Mouse (Mus musculus) MEL (cell line): Measurements from ENCODE around the gene Gsk3b. TPM values are rescaled to one million over a fixed set of nuclear protein-coding genes. Genes with fewer than 3 reads are reported as not detected.
"Not testable (repeated sequence)": the region's sequence is repeated elsewhere in the genome, so short reads cannot be mapped to it uniquely, and the experiment has no call there.

Source experiments
- DNase-seq: peaks from one replicate; pipeline ENCODE4 v3.0.0; 2011; ENCODE audit warnings: low read depth, low spot score
- H3K27ac ChIP-seq: 2 replicates; pipeline ENCODE4 v1.5.1; 2012; ENCODE audit warnings: low read depth, mild to moderate bottlenecking, control low read depth, low read length, moderate library complexity; ENCODE audit not compliant: control insufficient read depth
- H3K27me3 ChIP-seq, 2 experiments: fragments of 150-350 bp in 1 of 2; sonication (generic) in 1 of 2; 2 replicates each; pipeline ENCODE4 v1.6.1; 2012; ENCODE audit warnings: low read length in 2 of 2, mild to moderate bottlenecking in 2 of 2, improper control_type of control experiment in 1 of 2, moderate library complexity in 1 of 2; ENCODE audit not compliant: insufficient read depth in 2 of 2, control insufficient read depth in 1 of 2
- H3K36me3 ChIP-seq, 2 experiments: 2 replicates each; pipeline ENCODE4 v1.6.1; 2012 to 2014; ENCODE audit warnings: low read length in 2 of 2, improper control_type of control experiment in 1 of 2, inconsistent platforms in 1 of 2, mild to moderate bottlenecking in 1 of 2; ENCODE audit not compliant: insufficient read depth in 2 of 2, control insufficient read depth in 1 of 2
- H3K4me1 ChIP-seq, 2 experiments: fragments of 150-350 bp in 1 of 2; sonication (generic) in 1 of 2; 2 replicates each; pipeline ENCODE4 v1.6.1; 2012; ENCODE audit warnings: low read length in 2 of 2, improper control_type of control experiment in 1 of 2, mild to moderate bottlenecking in 1 of 2; ENCODE audit not compliant: insufficient read depth in 2 of 2, control insufficient read depth in 1 of 2
- H3K4me3 ChIP-seq, 2 experiments: fragments of 150-350 bp in 1 of 2; sonication (generic) in 1 of 2; 2 replicates each; pipeline ENCODE4 v1.5.1; 2012; ENCODE audit warnings: low read depth in 2 of 2, low read length in 2 of 2, mild to moderate bottlenecking in 2 of 2, moderate library complexity in 2 of 2, control low read depth in 1 of 2, improper control_type of control experiment in 1 of 2; ENCODE audit not compliant: control insufficient read depth in 1 of 2, insufficient read depth in 1 of 2
- H3K79me2 ChIP-seq: 2 replicates; pipeline ENCODE4 v1.6.1; 2012; ENCODE audit warnings: mild to moderate bottlenecking, low read length, moderate library complexity; ENCODE audit not compliant: control insufficient read depth, poor library complexity, insufficient read depth
- H3K9ac ChIP-seq: 2 replicates; pipeline ENCODE4 v1.6.1; 2012; ENCODE audit warnings: low read depth, mild to moderate bottlenecking, control low read depth, low read length, moderate library complexity; ENCODE audit not compliant: control insufficient read depth, poor library complexity, severe bottlenecking
- H3K9me3 ChIP-seq: fragments of 150-350 bp; sonication (generic); replicated peaks from 2 replicates; pipeline ENCODE4 v1.6.1; 2012; ENCODE audit warnings: mild to moderate bottlenecking, low read length, improper control_type of control experiment, moderate library complexity; ENCODE audit not compliant: insufficient read depth
- ETS1 ChIP-seq: IDR thresholded peaks from 2 replicates; pipeline ENCODE4 v1.6.1; 2012; ENCODE audit warnings: low read depth, mild to moderate bottlenecking, inconsistent platforms, low read length, improper control_type of control experiment, moderate library complexity
- GATA1 ChIP-seq: IDR thresholded peaks from 2 replicates; pipeline ENCODE4 v1.6.1; 2011; ENCODE audit warnings: low read depth, low read length, improper control_type of control experiment
- MAX ChIP-seq: IDR thresholded peaks from 2 replicates; pipeline ENCODE4 v1.6.1; 2011; ENCODE audit warnings: low read length, improper control_type of control experiment
- MXI1 ChIP-seq: IDR thresholded peaks from 2 replicates; pipeline ENCODE4 v1.6.1; 2011; ENCODE audit warnings: mild to moderate bottlenecking, low read depth, low read length, improper control_type of control experiment
- MYC ChIP-seq: IDR thresholded peaks from 2 replicates; pipeline ENCODE4 v1.6.1; 2011; ENCODE audit warnings: low read depth, mild to moderate bottlenecking, low read length, improper control_type of control experiment, moderate library complexity
- POLR2A ChIP-seq, 2 experiments: IDR thresholded peaks; 2 replicates each; pipeline ENCODE4 v1.6.1; 2011 to 2012; ENCODE audit warnings: low read length in 2 of 2, mild to moderate bottlenecking in 2 of 2, control low read depth in 1 of 2, improper control_type of control experiment in 1 of 2, low read depth in 1 of 2, moderate library complexity in 1 of 2; ENCODE audit not compliant: control insufficient read depth in 1 of 2, insufficient read depth in 1 of 2, poor library complexity in 1 of 2
- RAD21 ChIP-seq: IDR thresholded peaks from 2 replicates; pipeline ENCODE4 v1.6.1; 2011; ENCODE audit warnings: mild to moderate bottlenecking, low read depth, low read length, improper control_type of control experiment
- RCOR1 ChIP-seq: IDR thresholded peaks from 2 replicates; pipeline ENCODE4 v1.6.1; 2012; ENCODE audit warnings: low read depth, mild to moderate bottlenecking, inconsistent platforms, low read length, improper control_type of control experiment
- TCF12 ChIP-seq: IDR thresholded peaks from 2 replicates; pipeline ENCODE4 v1.6.1; 2014; ENCODE audit warnings: low read depth, mild to moderate bottlenecking, inconsistent platforms, low read length, improper control_type of control experiment, moderate library complexity
- UBTF ChIP-seq: IDR thresholded peaks from 2 replicates; pipeline ENCODE4 v1.6.1; 2012; ENCODE audit warnings: low read depth, mild to moderate bottlenecking, inconsistent platforms, low read length, improper control_type of control experiment, moderate library complexity, borderline replicate concordance; ENCODE audit not compliant: insufficient read depth
- ZC3H11A ChIP-seq: IDR thresholded peaks from 2 replicates; pipeline ENCODE4 v1.6.1; 2012; ENCODE audit warnings: low read depth, mild to moderate bottlenecking, inconsistent platforms, low read length, improper control_type of control experiment
- ZKSCAN1 ChIP-seq: IDR thresholded peaks from 2 replicates; pipeline ENCODE4 v1.6.1; 2012; ENCODE audit warnings: low read depth, mild to moderate bottlenecking, inconsistent platforms, low read length, improper control_type of control experiment, moderate library complexity
- polyA plus RNA-seq, 2 experiments: library from polyadenylated mRNA; stranded (reverse) in 1 of 2; unstranded in 1 of 2; fragments of >175 nt in 1 of 2; fragments of >200 nt in 1 of 2; gene quantifications; 2 replicates each; pipeline versions ENCODE4 v1.2.1 to v1.2.4; 2012; ENCODE audit warnings: low replicate concordance in 2 of 2, low read depth in 1 of 2; ENCODE audit not compliant: insufficient read length in 2 of 2, insufficient read depth in 1 of 2, missing spikeins in 1 of 2
- total RNA-seq: library from RNA; depleted of rRNA; stranded (reverse); fragments of 300-350 nt; gene quantifications from 2 replicates; pipeline ENCODE4 v1.2.3, GENCODE M21; 2012

Gsk3b gene
- total and polyA plus RNA-seq, 3 experiments = 8.8 to 20.1 TPM; not detected in 1

- Histone ChIP-seq H3K36me3 (peaks cover 5 to 10% of the 10 kb centered on the region in 2 experiments), H3K9ac (no peak overlapping the region), H3K9me3 (no peaks in the 10 kb centered on the region), H3K4me1 (peaks cover 7 to 8% of the 10 kb centered on the region in 2 experiments), H3K4me3 (no peak overlapping the region), H3K27ac (no peak overlapping the region), H3K27me3 (no peaks in the 10 kb centered on the region), H3K79me2 (peaks cover 45% of the 10 kb centered on the region)
- no peak for DNase-seq
- 0 out of 2 replicates have a peak, but pooled peaks have one; percentile 21 for TF ChIP-seq MAX
- 0 out of 2 replicates have a peak, but pooled peaks have one; percentile 44 for TF ChIP-seq MYC
- no peak for TF ChIP-seq POLR2A (IDR thresholded peaks at IDR 0.05; ENCODE audit: control insufficient read depth in 1 of 2, insufficient read depth in 1 of 2, low read depth in 1 of 2, low read length in 2 of 2, poor library complexity in 1 of 2)
- TF ChIP-seq TCF12 = no peak
- TF ChIP-seq UBTF = no peak
- TF ChIP-seq RAD21 = no peak
- TF ChIP-seq ZC3H11A = no peak
- no peak for TF ChIP-seq ZKSCAN1
Observed at GRCm38 (mm10) chr16:38110575-38110974, 21.8 kb downstream of the Gsk3b start.

- no peak for TF ChIP-seq MXI1
- TF ChIP-seq RCOR1 = no peak
- no peak for TF ChIP-seq GATA1
- TF ChIP-seq ETS1 = no peak
- Histone ChIP-seq H3K4me3 (no peak overlapping the region), H3K27me3 (no peaks in the 10 kb centered on the region), H3K4me1 (peaks cover 2 to 5% of the 10 kb centered on the region in 2 experiments), H3K36me3 (peaks cover 5% of the 10 kb centered on the region in 2 experiments), H3K27ac (no peak overlapping the region), H3K9ac (no peak overlapping the region), H3K9me3 (no peaks in the 10 kb centered on the region), H3K79me2 (peaks cover 37% of the 10 kb centered on the region)
- DNase-seq = no peak
Observed at GRCm38 (mm10) chr16:38114074-38114473, 25.3 kb downstream of the Gsk3b start.

GRCm38 (mm10) chr16:38117909-38118308, 29.1 kb downstream of the Gsk3b start:
- H3K36me3 ChIP-seq, H3K9me3 ChIP-seq, H3K27me3 ChIP-seq, H3K9ac ChIP-seq, H3K4me1 ChIP-seq, DNase-seq, H3K4me3 ChIP-seq, H3K27ac ChIP-seq: not testable (repeated sequence)
- H3K79me2 ChIP-seq = peaks cover 31% of the 10 kb centered on the region
